Mouse (Mus musculus) forebrain, embryonic 13.5 days (tissue): Measurements from ENCODE around the gene Trim41. TPM values are rescaled to one million over a fixed set of nuclear protein-coding genes. Genes with fewer than 3 reads are reported as not detected.
A peak's percentile ranks its signal among the peaks of the same experiment; 100 is the strongest.

Experiments used
- ATAC-seq: fragments of 200-750 bp; cut with Nextera tagmentation; 2 replicates; pipeline ENCODE4 v1.8.0; 2017
- H3K27ac ChIP-seq: fragments of 300-500 bp; sonication (generic); 2 replicates; pipeline ENCODE4 v1.5.1; 2015; ENCODE audit warnings: inconsistent platforms, mild to moderate bottlenecking, moderate library complexity
- H3K27me3 ChIP-seq: fragments of 300-500 bp; sonication (generic); 2 replicates; pipeline ENCODE4 v1.6.1; 2015; ENCODE audit warnings: mild to moderate bottlenecking, inconsistent platforms
- H3K36me3 ChIP-seq: fragments of 300-500 bp; sonication (generic); 2 replicates; pipeline ENCODE4 v1.6.1; 2015; ENCODE audit warnings: mild to moderate bottlenecking, inconsistent platforms; ENCODE audit not compliant: poor library complexity, severe bottlenecking
- H3K4me1 ChIP-seq: fragments of 300-500 bp; sonication (generic); 2 replicates; pipeline ENCODE4 v1.6.1; 2015; ENCODE audit warnings: inconsistent platforms
- H3K4me2 ChIP-seq: fragments of 300-500 bp; sonication (generic); 2 replicates; pipeline ENCODE4 v1.6.1; 2015; ENCODE audit warnings: inconsistent platforms, mild to moderate bottlenecking, moderate library complexity
- H3K4me3 ChIP-seq: fragments of 300-500 bp; sonication (generic); 2 replicates; pipeline ENCODE4 v1.5.1; 2015; ENCODE audit warnings: mild to moderate bottlenecking, inconsistent platforms
- H3K9ac ChIP-seq: fragments of 300-500 bp; sonication (generic); 2 replicates; pipeline ENCODE4 v1.6.1; 2015; ENCODE audit warnings: mild to moderate bottlenecking, inconsistent platforms
- H3K9me3 ChIP-seq: fragments of 300-500 bp; sonication (generic); replicated peaks from 2 replicates; pipeline ENCODE4 v1.6.1; 2016; ENCODE audit warnings: inconsistent platforms
- WGBS: fragments of 180-500 bp; shearing (Covaris S2); methylation state at CpG from one replicate; pipeline ENCODE4 v1.1.7; 2015; 5-methylcytosine and 5-hydroxymethylcytosine counted together
- polyA plus RNA-seq: library from polyadenylated mRNA; unstranded; fragments of >200 nt; fragmentation: Nextera tagmentation; extraction: Ambion mirVana; gene quantifications from 2 replicates; pipeline ENCODE4 v1.2.1, GENCODE M21; 2015

The Trim41 gene
- polyA plus RNA-seq: 6.0 and 7.4 TPM in 2 replicates

DNA sequence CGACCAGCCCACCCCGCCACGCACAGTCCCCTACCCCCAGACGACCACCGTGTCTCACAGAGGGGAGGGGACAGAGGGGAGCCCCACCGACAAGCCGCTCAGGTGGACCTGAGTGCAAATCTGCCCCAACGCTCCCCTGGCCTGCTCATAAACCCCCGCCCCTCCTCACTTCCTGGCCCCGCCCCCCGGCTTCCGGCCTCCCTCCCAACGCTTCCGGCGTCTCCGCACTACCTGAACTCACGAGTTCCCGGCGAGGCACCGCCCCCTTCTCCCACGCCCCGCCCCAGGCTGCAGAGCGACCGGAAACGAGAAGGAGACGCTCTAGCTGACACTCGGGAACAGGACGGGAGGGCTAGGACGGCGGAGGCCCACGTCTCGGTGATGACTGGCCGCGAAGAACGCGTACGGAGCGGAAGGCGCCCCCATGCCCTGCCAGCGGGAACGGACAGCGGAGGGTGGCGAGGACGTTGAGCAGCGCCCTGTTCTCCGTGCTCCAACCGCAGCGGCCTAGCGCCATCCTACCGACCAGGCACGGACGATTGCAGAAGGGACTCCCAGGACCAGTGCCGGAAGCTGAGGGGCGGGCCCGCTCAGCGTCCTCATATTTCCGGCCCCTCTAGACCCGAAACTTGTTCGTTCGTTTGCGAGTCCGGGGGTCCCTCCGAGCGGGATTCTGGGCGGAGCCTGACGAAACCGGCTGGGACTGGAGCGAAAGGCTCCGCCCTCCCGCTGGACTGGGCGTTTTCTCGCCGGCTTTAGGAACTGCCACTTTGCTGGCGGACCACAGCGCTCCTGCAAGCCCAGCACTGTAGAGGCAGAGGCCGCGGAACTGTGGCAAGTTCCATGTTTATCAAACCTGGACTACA is at the start of gene Trim41:
TSS of gene Trim41 (minus strand) at position 554 of the 866 bp plus-strand sequence.
- peak; percentile 97 for ATAC-seq
- H3K9me3 ChIP-seq: no peaks in the 10 kb centered on the region
- peak within 1 kb of the TSS; percentile 95 for H3K27ac ChIP-seq
- peak within 1 kb of the TSS; percentile 73 for H3K4me3 ChIP-seq
- peaks cover 28% of the 10 kb centered on the region for H3K4me1 ChIP-seq
- under 1% methylated on average over 70 of the region's 77 CpGs for WGBS
- peak within 1 kb of the TSS; percentile 81 for H3K9ac ChIP-seq
- H3K36me3 ChIP-seq: peaks cover 27% of the 10 kb centered on the region
- H3K4me2 ChIP-seq: peak within 1 kb of the TSS; percentile 87
- H3K27me3 ChIP-seq: no peaks in the 10 kb centered on the region

DNA sequence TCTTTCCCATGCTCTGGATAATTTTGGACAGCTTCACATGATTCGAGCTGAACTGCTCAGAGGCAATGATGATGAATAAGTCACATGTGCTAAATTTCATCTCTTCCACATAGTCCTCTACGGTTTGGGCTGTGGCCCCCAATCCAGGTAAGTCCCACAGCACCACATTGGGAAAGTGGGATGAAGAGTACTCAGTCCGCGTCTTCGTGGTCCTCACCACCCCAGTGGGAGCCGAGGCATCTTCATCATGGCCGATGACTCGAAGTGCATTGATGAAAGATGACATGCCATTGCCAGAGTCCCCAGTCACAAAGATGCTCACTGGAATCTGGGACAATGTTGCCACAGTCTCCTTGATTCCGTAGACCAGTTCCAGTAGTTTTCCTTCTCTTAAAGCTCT is 49.3 kb upstream of the Trim41 start:
- no peak overlapping the region for H3K4me3 ChIP-seq
- no peaks in the 10 kb centered on the region for H3K36me3 ChIP-seq
- ATAC-seq: no peak
- no peaks in the 10 kb centered on the region for H3K9me3 ChIP-seq
- H3K4me2 ChIP-seq: no peak overlapping the region
- H3K9ac ChIP-seq: no peak overlapping the region
- 93% methylated on average over 9 of the region's 9 CpGs for WGBS
- peaks cover 3% of the 10 kb centered on the region for H3K4me1 ChIP-seq
- no peaks in the 10 kb centered on the region for H3K27me3 ChIP-seq
- no peak overlapping the region for H3K27ac ChIP-seq

DNA sequence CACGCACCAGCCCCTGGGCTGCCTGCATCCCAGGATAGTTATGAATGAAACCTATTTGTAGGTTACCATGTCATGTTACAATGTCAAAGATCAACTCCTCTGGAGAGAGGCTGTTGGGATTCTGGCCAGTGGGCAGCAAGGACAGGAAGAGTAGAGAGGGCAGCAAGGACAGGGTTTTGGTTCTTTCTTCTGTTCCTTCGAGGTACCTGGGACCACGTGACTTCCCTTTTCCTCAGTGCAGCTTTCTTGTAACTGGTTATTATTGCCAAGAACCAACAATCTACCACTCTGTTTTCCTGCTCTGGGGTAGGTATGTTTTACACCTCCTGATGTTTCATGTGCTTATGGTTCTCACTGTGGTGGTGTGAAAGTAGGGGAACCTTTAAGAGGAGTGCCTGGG is 46.7 kb upstream of the Trim41 start:
- Histone ChIP-seq H3K9ac (no peak overlapping the region), H3K27me3 (peaks cover 9% of the 10 kb centered on the region; the same call in 1 of the 2 replicates), H3K9me3 (no peaks in the 10 kb centered on the region), H3K36me3 (no peaks in the 10 kb centered on the region), H3K4me1 (0 out of 2 replicates have a peak, but pooled peaks cover 1% of the 10 kb centered on the region), H3K4me2 (no peak overlapping the region), H3K27ac (no peak overlapping the region), H3K4me3 (no peak overlapping the region)
- ATAC-seq: no peak
- WGBS: 84% methylated on average over 3 of the region's 3 CpGs

DNA sequence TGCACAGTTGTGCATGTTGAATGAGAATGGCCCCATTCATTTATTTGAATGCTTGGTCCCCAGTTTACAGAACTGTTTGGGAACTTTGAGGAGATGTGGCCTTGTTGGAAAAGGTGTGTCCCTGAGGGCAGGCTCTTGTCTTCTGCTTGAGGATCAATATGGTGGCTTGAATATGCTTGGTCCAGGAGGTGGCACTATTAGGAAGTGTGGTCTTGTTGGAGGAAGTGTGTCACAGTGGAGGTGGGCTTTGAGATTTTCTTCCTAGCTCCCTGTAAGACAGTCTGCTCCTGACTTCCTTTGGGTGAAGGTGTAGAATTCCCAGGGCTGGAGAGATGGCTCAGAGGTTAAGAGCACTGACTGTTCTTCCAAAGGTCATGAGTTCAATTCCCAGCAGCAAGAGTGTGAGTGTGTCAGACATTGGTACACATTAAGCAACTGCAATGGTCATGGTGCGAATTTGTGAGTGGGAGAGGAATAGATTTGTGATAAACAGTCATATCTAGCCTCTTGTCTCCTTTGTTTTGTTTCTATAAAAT is 45.7 kb upstream of the Trim41 start:
- Histone ChIP-seq H3K27me3 (peaks cover 9% of the 10 kb centered on the region; the same call in 1 of the 2 replicates), H3K9ac (no peak overlapping the region), H3K4me1 (peaks cover 11% of the 10 kb centered on the region), H3K36me3 (no peaks in the 10 kb centered on the region), H3K9me3 (no peaks in the 10 kb centered on the region), H3K4me2 (no peak overlapping the region), H3K4me3 (no peak overlapping the region), H3K27ac (no peak overlapping the region)
- 80% methylated on average over 1 of the region's 1 CpGs for WGBS
- ATAC-seq: no peak

DNA sequence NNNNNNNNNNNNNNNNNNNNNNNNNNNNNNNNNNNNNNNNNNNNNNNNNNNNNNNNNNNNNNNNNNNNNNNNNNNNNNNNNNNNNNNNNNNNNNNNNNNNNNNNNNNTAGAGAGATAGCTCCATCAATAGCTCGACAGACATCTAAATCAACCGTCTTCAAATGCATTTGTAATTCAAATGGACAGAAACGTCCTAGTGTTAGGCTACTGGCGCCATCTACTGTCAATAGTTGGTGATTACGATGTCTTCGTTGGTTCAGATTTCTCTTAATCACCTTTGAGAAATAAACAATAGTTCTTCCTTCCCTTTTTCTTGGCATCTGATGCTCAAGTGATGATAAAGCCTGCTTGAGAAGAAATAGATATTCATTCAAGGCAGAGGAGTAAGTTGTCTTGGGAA is 41.9 kb upstream of the Trim41 start:
- H3K36me3 ChIP-seq: no peaks in the 10 kb centered on the region
- WGBS: 1% methylated on average over 6 of the region's 6 CpGs
- peaks cover 9% of the 10 kb centered on the region; the same call in 1 of the 2 replicates for H3K27me3 ChIP-seq
- H3K9ac ChIP-seq: peak overlapping the region; percentile 30; the same call in 1 of the 2 replicates
- no peaks in the 10 kb centered on the region for H3K9me3 ChIP-seq
- peak overlapping the region; percentile 61 for H3K4me3 ChIP-seq
- H3K4me2 ChIP-seq: peak overlapping the region; percentile 85
- H3K27ac ChIP-seq: no peak overlapping the region
- H3K4me1 ChIP-seq: peaks cover 26% of the 10 kb centered on the region
- ATAC-seq: no peak

DNA sequence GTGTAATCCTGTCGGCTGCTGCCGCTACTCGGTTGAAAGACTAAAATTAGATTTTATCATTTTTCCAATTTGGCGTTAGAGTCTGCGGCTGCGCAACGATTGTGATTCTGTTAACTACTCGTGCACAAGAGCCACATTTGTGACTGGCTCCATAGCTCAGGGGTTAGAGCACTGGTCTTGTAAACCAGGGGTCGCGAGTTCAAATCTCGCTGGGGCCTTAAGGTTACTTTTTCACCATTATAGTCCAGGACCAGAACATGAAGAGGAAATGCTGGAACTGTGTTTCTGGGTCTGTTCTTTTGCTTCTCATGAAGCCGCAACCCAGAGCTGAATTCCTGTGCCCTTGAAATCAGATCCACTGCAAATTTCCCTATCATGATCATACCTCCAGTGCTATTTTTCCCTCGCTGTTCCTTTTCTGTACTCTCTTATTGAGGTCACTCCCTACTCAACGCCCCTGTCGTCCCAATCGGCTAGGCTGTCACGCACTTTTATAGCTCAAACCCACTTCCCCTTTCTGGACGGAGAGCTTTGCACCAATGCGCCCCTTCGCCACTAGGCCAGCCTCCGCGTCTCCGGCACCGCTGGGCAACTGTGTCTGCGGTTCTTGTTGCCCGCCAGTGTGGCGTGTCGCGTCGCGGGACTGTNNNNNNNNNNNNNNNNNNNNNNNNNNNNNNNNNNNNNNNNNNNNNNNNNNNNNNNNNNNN is 36.5 kb upstream of the Trim41 start:
- Histone ChIP-seq H3K4me3 (peak overlapping the region; percentile 61), H3K27ac (no peak overlapping the region), H3K9me3 (no peaks in the 10 kb centered on the region), H3K27me3 (peaks cover 8% of the 10 kb centered on the region; the same call in 1 of the 2 replicates), H3K9ac (peak overlapping the region; percentile 65), H3K4me2 (peak overlapping the region; percentile 85), H3K36me3 (no peaks in the 10 kb centered on the region), H3K4me1 (peaks cover 37% of the 10 kb centered on the region)
- WGBS: under 1% methylated on average over 31 of the region's 31 CpGs
- ATAC-seq: peak; percentile 71

DNA sequence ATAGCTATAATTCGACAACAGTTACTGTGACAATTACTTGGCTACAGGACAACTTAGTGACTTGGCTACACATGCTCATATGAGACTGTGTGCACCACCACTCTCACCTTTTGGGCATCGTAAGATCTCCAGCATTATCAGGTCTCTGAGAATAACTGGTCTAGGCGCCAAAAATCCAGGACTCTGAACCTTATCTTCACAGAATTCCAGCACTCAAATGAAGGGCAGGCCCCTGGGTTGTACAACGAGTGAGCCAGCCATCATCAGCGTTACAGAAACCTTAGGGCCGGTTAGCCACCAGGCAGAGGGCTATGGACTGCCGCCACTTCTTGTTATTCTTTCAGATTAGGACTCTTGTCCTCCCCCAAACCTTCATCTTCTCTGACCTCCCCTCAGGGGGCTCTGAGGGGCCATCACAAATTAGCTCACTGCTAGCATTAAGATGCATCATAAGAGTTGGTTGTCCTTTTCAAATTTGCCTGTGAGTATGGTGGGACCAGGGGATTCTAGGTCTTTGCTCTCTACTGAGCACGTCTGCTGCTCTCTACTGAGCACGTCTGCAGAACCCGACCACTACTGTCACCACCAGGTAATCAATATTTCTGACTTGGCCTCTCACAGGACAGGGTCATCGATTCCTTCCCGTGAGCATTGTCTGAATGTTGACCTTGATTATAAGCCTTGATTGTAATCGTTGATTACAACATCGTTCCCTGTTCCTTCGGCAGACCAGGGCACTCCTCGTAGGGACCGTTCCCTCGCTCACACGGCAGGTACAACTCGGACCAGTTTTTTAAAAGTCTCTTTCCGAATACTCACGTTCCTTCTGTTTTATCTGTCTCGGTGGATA is 35.7 kb upstream of the Trim41 start:
- no peak overlapping the region for H3K27ac ChIP-seq
- H3K9ac ChIP-seq: peak overlapping the region; percentile 65
- no peaks in the 10 kb centered on the region for H3K9me3 ChIP-seq
- peak overlapping the region; percentile 61 for H3K4me3 ChIP-seq
- WGBS: 7% methylated on average over 23 of the region's 23 CpGs
- peak overlapping the region; percentile 85 for H3K4me2 ChIP-seq
- peaks cover 10% of the 10 kb centered on the region; the same call in 1 of the 2 replicates for H3K27me3 ChIP-seq
- no peaks in the 10 kb centered on the region for H3K36me3 ChIP-seq
- peaks cover 29% of the 10 kb centered on the region for H3K4me1 ChIP-seq
- peak; percentile 9 for ATAC-seq

DNA sequence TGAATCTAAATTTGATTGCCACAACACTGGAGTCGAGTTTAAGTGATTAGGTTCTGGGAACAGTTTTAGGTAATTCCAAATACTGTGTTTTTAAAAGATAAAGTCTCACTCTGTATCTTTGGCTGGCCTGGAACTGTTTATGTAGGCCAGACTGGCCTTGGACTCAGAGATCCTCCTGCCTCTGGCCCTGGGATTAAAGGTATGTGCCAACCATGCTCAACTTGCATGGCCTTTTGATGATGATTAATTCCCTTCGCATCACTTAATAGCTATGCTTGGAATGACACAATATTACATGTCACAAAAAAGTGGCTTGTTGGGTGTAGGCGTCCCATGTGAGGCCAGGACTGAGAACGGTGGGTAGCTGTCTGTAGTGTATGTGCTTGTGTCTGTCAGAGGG is 35.0 kb upstream of the Trim41 start:
- H3K27ac ChIP-seq: no peak overlapping the region
- no peaks in the 10 kb centered on the region for H3K36me3 ChIP-seq
- no peak overlapping the region for H3K9ac ChIP-seq
- no peaks in the 10 kb centered on the region for H3K9me3 ChIP-seq
- peaks cover 10% of the 10 kb centered on the region; the same call in 1 of the 2 replicates for H3K27me3 ChIP-seq
- 75% methylated on average over 4 of the region's 4 CpGs for whole genome bisulfite sequencing
- H3K4me2 ChIP-seq: peak overlapping the region; percentile 85; the same call in 1 of the 2 replicates
- H3K4me1 ChIP-seq: peaks cover 26% of the 10 kb centered on the region
- ATAC-seq: no peak
- H3K4me3 ChIP-seq: peak overlapping the region; percentile 61; the same call in 1 of the 2 replicates

DNA sequence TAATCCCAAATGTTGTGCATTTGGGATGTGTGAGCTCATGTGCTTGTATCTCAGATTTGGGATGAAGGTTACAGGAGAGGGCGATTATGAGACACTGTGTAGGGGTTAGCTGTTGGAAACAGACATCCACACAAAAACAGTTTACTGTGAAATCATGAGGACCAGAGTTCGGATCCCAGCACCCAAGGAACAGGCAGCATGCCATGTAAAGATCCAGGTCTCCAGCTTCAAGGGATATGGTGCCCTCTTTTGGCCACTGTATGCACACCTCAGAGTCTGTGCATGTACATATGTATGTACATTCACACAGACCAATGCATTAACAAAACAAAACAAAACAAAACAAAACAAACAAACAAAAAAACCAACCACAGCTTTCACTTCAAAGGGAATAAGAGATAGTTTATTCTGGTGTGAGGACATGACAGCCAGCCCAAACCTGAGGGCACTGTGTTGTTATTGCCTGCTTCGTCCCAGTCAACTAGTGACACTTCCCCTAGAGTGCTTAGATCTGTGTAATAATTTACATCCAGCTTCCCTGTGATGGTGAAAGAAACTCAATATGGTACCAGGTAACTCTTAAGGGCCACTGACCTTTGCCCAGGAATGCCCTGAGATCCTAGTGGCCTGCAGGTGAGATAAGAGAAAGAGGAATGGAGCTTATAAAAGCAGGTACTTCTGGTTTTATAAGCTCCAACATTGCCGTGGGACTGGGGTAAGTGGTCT is 34.3 kb upstream of the Trim41 start:
- H3K4me3 ChIP-seq: no peak overlapping the region
- ATAC-seq: no peak
- H3K4me1 ChIP-seq: peaks cover 26% of the 10 kb centered on the region

DNA sequence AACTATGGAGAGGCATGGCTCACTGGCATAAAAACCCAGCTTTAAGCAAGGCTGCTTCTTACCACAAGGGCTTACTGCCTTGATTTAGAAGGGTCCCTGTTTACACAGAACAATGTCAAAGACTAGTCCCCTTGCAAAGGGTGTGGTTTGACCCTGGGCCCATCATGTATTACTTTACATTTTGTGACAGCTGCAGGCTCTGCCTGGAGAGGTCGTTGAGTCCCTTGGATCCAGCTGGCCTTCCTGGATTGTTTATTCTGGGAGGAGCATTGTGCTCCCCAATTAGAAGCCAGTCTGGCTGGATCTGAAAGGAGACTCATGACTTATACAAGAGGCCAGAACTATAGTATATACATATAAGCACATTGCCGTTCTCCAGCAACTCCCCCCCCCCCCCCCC is 33.1 kb upstream of the Trim41 start:
- H3K27me3 ChIP-seq: peaks cover 10% of the 10 kb centered on the region; the same call in 1 of the 2 replicates
- peaks cover 26% of the 10 kb centered on the region for H3K4me1 ChIP-seq
- H3K36me3 ChIP-seq: no peaks in the 10 kb centered on the region
- H3K4me2 ChIP-seq: no peak overlapping the region
- no peak overlapping the region for H3K9ac ChIP-seq
- 59% methylated on average over 2 of the region's 2 CpGs for WGBS
- H3K9me3 ChIP-seq: no peaks in the 10 kb centered on the region
- no peak overlapping the region for H3K27ac ChIP-seq
- ATAC-seq: no peak
- H3K4me3 ChIP-seq: no peak overlapping the region

More for the DNA sequence above, 34.3 kb upstream of the Trim41 start:
- H3K4me2 ChIP-seq: no peak overlapping the region
- H3K9ac ChIP-seq: no peak overlapping the region
- H3K9me3 ChIP-seq: no peaks in the 10 kb centered on the region
- H3K36me3 ChIP-seq: no peaks in the 10 kb centered on the region
- WGBS: 79% methylated on average over 4 of the region's 4 CpGs
- H3K27ac ChIP-seq: no peak overlapping the region
- peaks cover 10% of the 10 kb centered on the region; the same call in 1 of the 2 replicates for H3K27me3 ChIP-seq

DNA sequence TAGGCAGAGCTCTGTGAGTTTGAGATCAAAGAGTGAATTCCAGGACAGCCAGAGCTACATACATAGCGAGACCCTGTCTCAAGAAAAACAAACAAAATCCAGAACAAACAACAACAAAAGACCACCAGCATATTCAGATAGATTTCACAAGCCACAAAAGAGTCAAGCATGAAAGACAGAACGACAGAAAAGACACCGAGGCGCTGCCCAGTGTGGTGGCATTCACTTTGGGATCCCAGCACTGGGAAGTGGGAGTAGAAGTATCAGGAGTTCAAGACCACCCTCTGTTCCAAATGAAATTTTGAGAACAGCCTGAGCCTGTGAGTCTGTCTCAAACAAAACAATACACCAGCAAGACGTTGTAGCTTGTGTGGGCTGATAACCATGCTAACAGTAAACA is 29.7 kb upstream of the Trim41 start:
- Histone ChIP-seq H3K27ac (no peak overlapping the region), H3K4me2 (no peak overlapping the region), H3K27me3 (peaks cover 10% of the 10 kb centered on the region), H3K4me3 (no peak overlapping the region), H3K9me3 (no peaks in the 10 kb centered on the region), H3K4me1 (no peaks in the 10 kb centered on the region), H3K36me3 (no peaks in the 10 kb centered on the region), H3K9ac (no peak overlapping the region)
- ATAC-seq: no peak
- WGBS: 66% methylated on average over 5 of the region's 5 CpGs
